Mouse (Mus musculus): ENCODE measurements at regions not wholly inside any gene's neighbourhood (a gene's known extent, or its start where the extent isn't known, plus 50 kb on each side); places are given as distances from the start of the nearest gene placed in this dataset.

DNA sequence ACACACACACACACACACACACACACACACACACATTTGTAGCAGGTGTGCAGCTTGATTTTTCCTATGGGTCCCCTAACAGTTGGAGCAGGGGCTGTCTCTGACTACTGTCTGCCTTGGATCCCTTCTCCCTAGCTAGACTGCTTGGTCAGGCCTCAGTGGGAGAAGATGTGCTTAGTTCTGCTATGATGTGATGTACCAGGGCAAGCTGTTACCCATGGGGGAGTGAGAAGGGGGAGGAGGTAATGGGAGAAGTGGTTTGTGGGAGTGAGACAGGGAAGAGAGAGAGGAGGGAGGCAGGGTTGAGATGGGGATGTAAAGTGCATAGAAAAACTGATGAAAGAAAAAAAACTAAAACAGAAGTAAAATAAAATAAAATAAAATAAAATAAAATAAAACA is 218.8 kb upstream of the Smarca2 start:
- Histone ChIP-seq H3K4me1 (ENCODE audit: control insufficient read depth in 2 of 2, insufficient read depth in 2 of 2, low read length in 2 of 2, poor library complexity in 1 of 2) (no peaks in the 10 kb centered on the region), H3K4me3 (ENCODE audit: insufficient read depth in 1 of 2, low read depth in 1 of 2, low read length in 2 of 2, poor library complexity in 1 of 2, severe bottlenecking in 1 of 2) (no peak overlapping the region), H3K36me3 (ENCODE audit: control insufficient read depth, insufficient read depth, low read length, poor library complexity, severe bottlenecking) (no peaks in the 10 kb centered on the region), H3K9ac (ENCODE audit: insufficient read depth, low read depth, low read length, poor library complexity, severe bottlenecking) (no peak overlapping the region), H3K9me3 (ENCODE audit: control insufficient read depth, insufficient read depth, low read depth, low read length) (no peaks in the 10 kb centered on the region), H3K27ac (ENCODE audit: insufficient read depth, low read depth, low read length, poor library complexity, severe bottlenecking) (no peak overlapping the region)
- in situ Hi-C loops (cut with MboI; ENCODE audit: low sequenced_read_pairs in 2 of 2, unreplicated experiment in 2 of 2) = no loop called here
- DNase-seq (ENCODE audit: low read depth, low spot score) = no peak
- TF ChIP-seq MAFK (IDR thresholded peaks at IDR 0.05; ENCODE audit: insufficient read depth, low read depth, low read length) (no peak), ZNF384 (IDR thresholded peaks at IDR 0.05; ENCODE audit: low read depth, low read length) (no peak), HCFC1 (IDR thresholded peaks at IDR 0.05; ENCODE audit: borderline replicate concordance, insufficient read depth, low read length) (no peak), ZC3H11A (IDR thresholded peaks at IDR 0.05; ENCODE audit: borderline replicate concordance, low read depth, low read length) (no peak), CHD2 (IDR thresholded peaks at IDR 0.05; ENCODE audit: low read depth, low read length) (no peak)

DNA sequence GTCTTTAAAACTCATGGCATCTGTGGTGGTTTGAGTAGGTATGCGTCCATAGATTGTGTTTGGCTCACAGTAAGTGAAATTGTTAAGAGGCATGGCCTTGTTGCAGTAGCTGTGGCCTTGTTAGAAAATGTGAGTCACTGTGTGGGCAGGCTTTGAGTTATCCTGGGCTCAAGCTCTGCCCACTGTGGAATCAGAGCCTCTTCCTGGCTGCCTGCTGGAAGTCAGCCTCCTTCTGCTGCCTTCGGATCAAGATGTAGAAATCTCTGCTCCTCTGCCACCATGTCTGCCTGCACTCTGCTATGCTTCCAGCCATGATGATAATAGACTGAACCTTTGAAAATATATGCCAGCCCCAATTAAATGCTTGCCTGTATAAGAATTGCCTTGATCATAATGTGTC is 192.2 kb upstream of the Smarca2 start:
- in situ Hi-C loops (cut with MboI; ENCODE audit: low sequenced_read_pairs in 2 of 2, unreplicated experiment in 2 of 2) = no loop called here
- Histone ChIP-seq H3K36me3 (ENCODE audit: control insufficient read depth, insufficient read depth, low read length, poor library complexity, severe bottlenecking) (no peaks in the 10 kb centered on the region), H3K4me1 (ENCODE audit: control insufficient read depth in 2 of 2, insufficient read depth in 2 of 2, low read length in 2 of 2, poor library complexity in 1 of 2) (no peaks in the 10 kb centered on the region), H3K9ac (ENCODE audit: insufficient read depth, low read depth, low read length, poor library complexity, severe bottlenecking) (no peak overlapping the region), H3K4me3 (ENCODE audit: insufficient read depth in 1 of 2, low read depth in 1 of 2, low read length in 2 of 2, poor library complexity in 1 of 2, severe bottlenecking in 1 of 2) (no peak overlapping the region), H3K27ac (ENCODE audit: insufficient read depth, low read depth, low read length, poor library complexity, severe bottlenecking) (no peak overlapping the region), H3K9me3 (ENCODE audit: control insufficient read depth, insufficient read depth, low read depth, low read length) (no peaks in the 10 kb centered on the region)
- no peak for DNase-seq (ENCODE audit: low read depth, low spot score)
- TF ChIP-seq CHD2 (IDR thresholded peaks at IDR 0.05; ENCODE audit: low read depth, low read length) (no peak), ZC3H11A (IDR thresholded peaks at IDR 0.05; ENCODE audit: borderline replicate concordance, low read depth, low read length) (no peak), ZNF384 (IDR thresholded peaks at IDR 0.05; ENCODE audit: low read depth, low read length) (no peak), MAFK (IDR thresholded peaks at IDR 0.05; ENCODE audit: insufficient read depth, low read depth, low read length) (no peak), HCFC1 (IDR thresholded peaks at IDR 0.05; ENCODE audit: borderline replicate concordance, insufficient read depth, low read length) (no peak)

DNA sequence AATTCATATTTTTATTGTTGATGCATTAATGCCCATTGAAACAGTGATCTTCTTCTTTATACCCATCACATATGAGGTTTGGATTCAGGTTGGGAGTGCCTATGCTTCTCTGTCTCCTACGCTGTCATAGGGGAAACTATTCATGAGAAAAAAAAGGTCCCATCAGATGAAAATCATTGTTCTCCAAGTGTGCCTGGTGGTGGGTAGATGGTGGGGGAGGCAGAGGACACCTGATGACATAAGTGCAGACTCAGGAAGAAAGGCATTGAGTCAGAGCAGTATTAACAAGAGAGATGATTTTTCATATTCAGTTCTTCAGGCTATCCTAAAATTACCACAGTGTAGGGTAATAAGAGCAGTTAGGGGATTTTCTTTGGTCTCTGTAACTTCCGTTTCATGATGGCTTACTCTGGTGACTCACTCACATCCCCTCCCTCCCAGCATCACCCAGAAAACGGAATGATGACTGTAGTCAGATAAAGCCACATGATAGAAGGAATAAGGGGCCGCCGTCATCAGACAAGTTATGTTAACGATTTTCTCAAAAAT is 190.3 kb upstream of the Smarca2 start:
- no peaks in the 10 kb centered on the region for H3K9me3 ChIP-seq (ENCODE audit: control insufficient read depth, insufficient read depth, low read depth, low read length)
- TF ChIP-seq CHD2 (IDR thresholded peaks at IDR 0.05; ENCODE audit: low read depth, low read length) (no peak), MAFK (IDR thresholded peaks at IDR 0.05; ENCODE audit: insufficient read depth, low read depth, low read length) (no peak)
- H3K9ac ChIP-seq (ENCODE audit: insufficient read depth, low read depth, low read length, poor library complexity, severe bottlenecking) = no peak overlapping the region
- no peaks in the 10 kb centered on the region for H3K36me3 ChIP-seq (ENCODE audit: control insufficient read depth, insufficient read depth, low read length, poor library complexity, severe bottlenecking)
- in situ Hi-C loops (cut with MboI; ENCODE audit: low sequenced_read_pairs in 2 of 2, unreplicated experiment in 2 of 2) = no loop called here
- H3K27ac ChIP-seq (ENCODE audit: insufficient read depth, low read depth, low read length, poor library complexity, severe bottlenecking) = no peak overlapping the region
- no peak for DNase-seq (ENCODE audit: low read depth, low spot score)
- no peak overlapping the region for H3K4me3 ChIP-seq (ENCODE audit: insufficient read depth in 1 of 2, low read depth in 1 of 2, low read length in 2 of 2, poor library complexity in 1 of 2, severe bottlenecking in 1 of 2)
- no peaks in the 10 kb centered on the region for H3K4me1 ChIP-seq (ENCODE audit: control insufficient read depth in 2 of 2, insufficient read depth in 2 of 2, low read length in 2 of 2, poor library complexity in 1 of 2)

DNA sequence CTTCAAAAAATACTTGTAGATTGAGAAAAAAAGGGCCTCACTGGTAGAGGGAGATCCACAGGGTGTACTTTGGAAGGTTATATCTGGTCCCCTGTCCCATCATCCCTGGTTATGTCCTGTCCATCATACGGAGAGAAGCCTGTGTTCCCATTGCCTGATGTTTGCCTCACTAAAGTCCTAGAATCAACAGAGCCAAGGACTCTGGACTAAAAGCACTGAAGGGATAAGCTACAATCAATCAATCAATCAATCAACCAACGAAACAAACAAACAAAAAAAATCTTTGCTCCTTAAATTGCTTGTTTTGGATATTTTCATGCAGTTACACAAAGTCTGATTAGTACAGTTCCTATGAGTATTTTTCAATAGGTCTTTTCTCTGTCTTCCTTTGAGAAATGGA is 185.1 kb upstream of the Smarca2 start:
- TF ChIP-seq HCFC1 (IDR thresholded peaks at IDR 0.05; ENCODE audit: borderline replicate concordance, insufficient read depth, low read length) (no peak), ZC3H11A (IDR thresholded peaks at IDR 0.05; ENCODE audit: borderline replicate concordance, low read depth, low read length) (no peak)
- Histone ChIP-seq H3K4me3 (ENCODE audit: insufficient read depth in 1 of 2, low read depth in 1 of 2, low read length in 2 of 2, poor library complexity in 1 of 2, severe bottlenecking in 1 of 2) (no peak overlapping the region), H3K27ac (ENCODE audit: insufficient read depth, low read depth, low read length, poor library complexity, severe bottlenecking) (no peak overlapping the region), H3K9me3 (ENCODE audit: control insufficient read depth, insufficient read depth, low read depth, low read length) (no peaks in the 10 kb centered on the region), H3K4me1 (ENCODE audit: control insufficient read depth in 2 of 2, insufficient read depth in 2 of 2, low read length in 2 of 2, poor library complexity in 1 of 2) (no peaks in the 10 kb centered on the region), H3K9ac (ENCODE audit: insufficient read depth, low read depth, low read length, poor library complexity, severe bottlenecking) (no peak overlapping the region), H3K36me3 (ENCODE audit: control insufficient read depth, insufficient read depth, low read length, poor library complexity, severe bottlenecking) (no peaks in the 10 kb centered on the region)
- in situ Hi-C loops (cut with MboI; ENCODE audit: low sequenced_read_pairs in 2 of 2, unreplicated experiment in 2 of 2) = no loop called here
- no peak for DNase-seq (ENCODE audit: low read depth, low spot score)

DNA sequence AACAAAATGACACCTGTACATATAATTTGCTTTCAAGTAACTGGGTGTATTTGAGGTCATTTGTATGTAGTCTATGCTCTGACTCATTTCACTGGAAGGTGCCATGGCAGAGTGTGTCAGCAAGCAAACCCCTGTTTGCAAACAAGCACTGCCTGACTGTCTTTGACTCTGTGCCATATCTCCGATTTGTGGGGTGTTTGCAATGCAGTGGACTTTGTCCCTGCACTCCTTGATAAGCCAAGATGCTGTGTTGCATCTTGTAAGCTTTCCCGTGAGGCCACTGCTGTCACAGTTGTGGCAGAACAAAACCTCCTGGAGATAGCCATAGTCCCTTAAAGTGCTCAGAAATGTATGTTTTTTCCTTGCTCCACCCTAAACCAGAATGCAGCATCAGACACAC is 165.7 kb upstream of the Smarca2 start:
- Histone ChIP-seq H3K4me1 (ENCODE audit: control insufficient read depth in 2 of 2, insufficient read depth in 2 of 2, low read length in 2 of 2, poor library complexity in 1 of 2) (no peaks in the 10 kb centered on the region), H3K9ac (ENCODE audit: insufficient read depth, low read depth, low read length, poor library complexity, severe bottlenecking) (no peak overlapping the region), H3K9me3 (ENCODE audit: control insufficient read depth, insufficient read depth, low read depth, low read length) (no peaks in the 10 kb centered on the region), H3K4me3 (ENCODE audit: insufficient read depth in 1 of 2, low read depth in 1 of 2, low read length in 2 of 2, poor library complexity in 1 of 2, severe bottlenecking in 1 of 2) (no peak overlapping the region), H3K36me3 (ENCODE audit: control insufficient read depth, insufficient read depth, low read length, poor library complexity, severe bottlenecking) (no peaks in the 10 kb centered on the region), H3K27ac (ENCODE audit: insufficient read depth, low read depth, low read length, poor library complexity, severe bottlenecking) (no peak overlapping the region)
- DNase-seq (ENCODE audit: low read depth, low spot score) = no peak
- in situ Hi-C loops (cut with MboI; ENCODE audit: low sequenced_read_pairs in 2 of 2, unreplicated experiment in 2 of 2) = no loop called here
- no peak for TF ChIP-seq ZC3H11A (IDR thresholded peaks at IDR 0.05; ENCODE audit: borderline replicate concordance, low read depth, low read length)
- TF ChIP-seq HCFC1 (IDR thresholded peaks at IDR 0.05; ENCODE audit: borderline replicate concordance, insufficient read depth, low read length) = no peak
- no peak for TF ChIP-seq CHD2 (IDR thresholded peaks at IDR 0.05; ENCODE audit: low read depth, low read length)
- no peak for TF ChIP-seq MAFK (IDR thresholded peaks at IDR 0.05; ENCODE audit: insufficient read depth, low read depth, low read length)
- TF ChIP-seq ZNF384 (IDR thresholded peaks at IDR 0.05; ENCODE audit: low read depth, low read length) = no peak
